Comparison of ENCODE assay signal across 8 mouse cellular contexts in genomic region chr16:33186134-33186533, GRCm38 (mm10). TPM values are rescaled to one million over a fixed set of nuclear protein-coding genes. Genes with fewer than 3 reads are reported as not detected.
DNase-seq lines count a peak whose midpoint lies in the region; ATAC-seq and TF ChIP-seq lines count a peak whose summit lies in the region.

No protein-coding gene starts in this region.

- no peak for ATAC-seq in heart, embryonic 13.5 days (ENCODE audit: extremely low read depth, insufficient number of reproducible peaks, low FRiP score, low TSS enrichment)
- ATAC-seq in forebrain, embryonic 14.5 days, result no peak
- no peak for ATAC-seq in liver, postnatal 0 days

- H3K4me1 ChIP-seq in heart, embryonic 13.5 days, result peaks cover 36% of the 10 kb centered on the region
- no peaks in the 10 kb centered on the region for H3K4me1 ChIP-seq in ES-Bruce4 (ENCODE audit: control insufficient read depth, insufficient read depth, low read length)
- peaks cover 14% of the 10 kb centered on the region for H3K4me1 ChIP-seq in forebrain, embryonic 14.5 days (ENCODE audit: control insufficient read depth, insufficient read depth, low read length)
- peaks cover 16% of the 10 kb centered on the region for H3K4me1 ChIP-seq in liver, postnatal 0 days (ENCODE audit: insufficient read depth)

- H3K4me2 ChIP-seq in heart, embryonic 13.5 days, result peak overlapping the region; percentile 86
- H3K4me2 ChIP-seq in forebrain, embryonic 14.5 days (ENCODE audit: low read length), result peak overlapping the region; percentile 72
- peak overlapping the region; percentile 85 for H3K4me2 ChIP-seq in liver, postnatal 0 days (ENCODE audit: low read depth, low read length)

- peaks cover 3% of the 10 kb centered on the region; the same call in 1 of the 2 replicates for H3K36me3 ChIP-seq in heart, embryonic 13.5 days
- H3K36me3 ChIP-seq in ES-Bruce4 (ENCODE audit: control insufficient read depth, insufficient read depth, low read length, poor library complexity, severe bottlenecking), result no peaks in the 10 kb centered on the region
- no peaks in the 10 kb centered on the region for H3K36me3 ChIP-seq in forebrain, embryonic 14.5 days (ENCODE audit: control insufficient read depth, insufficient read depth, low read length)
- H3K36me3 ChIP-seq in liver, postnatal 0 days (replicated peaks; ENCODE audit: insufficient read depth, low read length), result peaks cover 3% of the 10 kb centered on the region; the same call in 1 of the 2 replicates

- H3K27ac ChIP-seq in heart, embryonic 13.5 days (replicated peaks), result peak overlapping the region; percentile 95; the same call in 1 of the 2 replicates
- H3K27ac ChIP-seq in ES-Bruce4 (ENCODE audit: insufficient read depth, low read length), result no peak overlapping the region
- H3K27ac ChIP-seq in forebrain, embryonic 14.5 days (ENCODE audit: low read depth, low read length), result no peak overlapping the region
- H3K27ac ChIP-seq in liver, postnatal 0 days (ENCODE audit: low read depth), result peak overlapping the region; percentile 90

- DNase-seq in heart, adult 8-10 months (ENCODE audit: low spot score), result no peak
- no peak for DNase-seq in forebrain, embryonic 14.5 days (ENCODE audit: low spot score)
- DNase-seq in liver, postnatal 0 days, result no peak
- no peak for DNase-seq in ovary, postnatal 10 days (ENCODE audit: low spot score)
- DNase-seq in cerebellum, adult 8-10 months, result no peak
- no peak for DNase-seq in retina, postnatal 1 day

- no peaks in the 10 kb centered on the region for H3K9me3 ChIP-seq in heart, embryonic 13.5 days
- no peaks in the 10 kb centered on the region for H3K9me3 ChIP-seq in ES-Bruce4 (replicated peaks; ENCODE audit: control insufficient read depth, insufficient read depth, low read length, poor library complexity, severe bottlenecking)
- H3K9me3 ChIP-seq in forebrain, embryonic 14.5 days (replicated peaks; ENCODE audit: control insufficient read depth, low read length), result no peaks in the 10 kb centered on the region
- no peaks in the 10 kb centered on the region for H3K9me3 ChIP-seq in liver, postnatal 0 days (ENCODE audit: low read length)

- TF ChIP-seq CTCF in ES-Bruce4 (IDR thresholded peaks at IDR 0.05; ENCODE audit: low read depth, low read length), result no peak
- TF ChIP-seq CTCF in liver, postnatal 0 days (IDR thresholded peaks at IDR 0.05; ENCODE audit: low read depth), result no peak

- H3K4me3 ChIP-seq in heart, embryonic 13.5 days, result peak overlapping the region; percentile 80
- peak overlapping the region; percentile 72 for H3K4me3 ChIP-seq in ES-Bruce4 (ENCODE audit: low read depth, low read length)
- peak overlapping the region; percentile 80 for H3K4me3 ChIP-seq in forebrain, embryonic 14.5 days (ENCODE audit: low read depth, low read length)
- peak overlapping the region; percentile 84 for H3K4me3 ChIP-seq in liver, postnatal 0 days (ENCODE audit: low read depth, low read length)

- H3K9ac ChIP-seq in heart, embryonic 13.5 days, result peak overlapping the region; percentile 97
- H3K9ac ChIP-seq in ES-Bruce4 (ENCODE audit: low read depth, poor library complexity, severe bottlenecking), result peak overlapping the region; percentile 93
- H3K9ac ChIP-seq in forebrain, embryonic 14.5 days (ENCODE audit: low read length), result peak overlapping the region; percentile 86
- H3K9ac ChIP-seq in liver, postnatal 0 days (replicated peaks), result peak overlapping the region; percentile 92

- 16% methylated on average over 4 of the region's 4 CpGs for WGBS in heart, embryonic 13.5 days
- 29% methylated on average over 4 of the region's 4 CpGs for WGBS in forebrain, embryonic 14.5 days
- WGBS in liver, postnatal 0 days (ENCODE audit: insufficient replicate concordance), result 10% methylated on average over 4 of the region's 4 CpGs

- no peaks in the 10 kb centered on the region for H3K27me3 ChIP-seq in heart, embryonic 13.5 days (replicated peaks)
- H3K27me3 ChIP-seq in ES-Bruce4 (ENCODE audit: control insufficient read depth, insufficient read depth, low read length, poor library complexity, severe bottlenecking), result no peaks in the 10 kb centered on the region
- H3K27me3 ChIP-seq in forebrain, embryonic 14.5 days (replicated peaks; ENCODE audit: control insufficient read depth, insufficient read depth, low read length), result no peaks in the 10 kb centered on the region
- no peaks in the 10 kb centered on the region for H3K27me3 ChIP-seq in liver, postnatal 0 days (ENCODE audit: insufficient read depth, low read length)

- TF ChIP-seq POLR2A in ES-Bruce4 (IDR thresholded peaks at IDR 0.05; ENCODE audit: insufficient read depth, low read length), result no peak

- TF ChIP-seq EP300 in ES-Bruce4 (IDR thresholded peaks at IDR 0.05; ENCODE audit: insufficient read depth, low read depth, low read length), result no peak
- no peak for TF ChIP-seq EP300 in liver, postnatal 0 days (IDR thresholded peaks at IDR 0.05; ENCODE audit: low read depth)

RNA-seq across cellular contexts. Expression of gene Osbpl11, which starts 1.3 kb away (rescaled TPM):
- 12.5 and 12.7 TPM in 2 replicates for polyA plus RNA-seq in heart, embryonic 13.5 days (2015; fragmentation: Nextera tagmentation; extraction: Ambion mirVana)
- total RNA-seq in heart, adult 8-10 months (2022), result 10 to 100 TPM; 16.1 to 21.6 (median 17.0) TPM
- polyA plus RNA-seq in ES-Bruce4 (2011; ENCODE audit: insufficient read depth, insufficient read length, low read depth, missing spikeins), result 18.6 and 21.4 TPM in 2 replicates
- 14.3 and 16.4 TPM in 2 replicates for polyA plus RNA-seq in forebrain, embryonic 14.5 days (2014; fragmentation: Nextera tagmentation; extraction: Ambion mirVana)
- polyA plus RNA-seq in liver, postnatal 0 days (2015; fragmentation: Nextera tagmentation; extraction: Ambion mirVana), result 6.2 and 6.3 TPM in 2 replicates

Comparison
In these comparisons a context has a peak if more than half of its experiments do, and no peak if none do; other contexts are left out.
1. H3K27ac ChIP-seq: peak in heart, embryonic 13.5 days (single experiment) and liver, postnatal 0 days (single experiment); none in ES-Bruce4 (single experiment) and forebrain, embryonic 14.5 days (single experiment).
2. Peak in every context shown above with its lines, with median percentiles within 50 percentile points of each other: H3K4me2 ChIP-seq, H3K4me3 ChIP-seq and H3K9ac ChIP-seq.